Mouse (Mus musculus): ENCODE measurements at regions not wholly inside any gene's neighbourhood (a gene's known extent, or its start where the extent isn't known, plus 50 kb on each side); places are given as distances from the start of the nearest gene placed in this dataset.

GRCm38 (mm10) chr14:47992091-47992490 is 128.5 kb upstream of the Peli2 start:
- Histone ChIP-seq H3K27me3 (ENCODE audit: low read depth, poor library complexity, severe bottlenecking) (no peaks in the 10 kb centered on the region), H3K4me3 (no peak overlapping the region), H3K4me1 (peaks cover 11% of the 10 kb centered on the region), H3K36me3 (no peaks in the 10 kb centered on the region), H3K27ac (replicated peaks) (no peak overlapping the region), H3K9me3 (replicated peaks) (no peaks in the 10 kb centered on the region)
- 85% methylated on average over 5 of the region's 5 CpGs for WGBS
- no peak for DNase-seq (ENCODE audit: low spot score)

- H3K9me3 ChIP-seq (replicated peaks) = no peaks in the 10 kb centered on the region
- no peaks in the 10 kb centered on the region for H3K27me3 ChIP-seq (ENCODE audit: low read depth, poor library complexity, severe bottlenecking)
- peaks cover 4% of the 10 kb centered on the region for H3K4me1 ChIP-seq
- no peak overlapping the region for H3K27ac ChIP-seq (replicated peaks)
- DNase-seq (ENCODE audit: low spot score) = no peak
- no peak overlapping the region for H3K4me3 ChIP-seq
- 90% methylated on average over 5 of the region's 5 CpGs for WGBS
- no peaks in the 10 kb centered on the region for H3K36me3 ChIP-seq
These were observed 127.8 kb upstream of the Peli2 start for GRCm38 (mm10) chr14:47992851-47993250.

- DNase-seq (ENCODE audit: low spot score) = no peak
- H3K9me3 ChIP-seq (replicated peaks) = no peaks in the 10 kb centered on the region
- WGBS = 97% methylated on average over 8 of the region's 8 CpGs
- H3K27me3 ChIP-seq (ENCODE audit: low read depth, poor library complexity, severe bottlenecking) = no peaks in the 10 kb centered on the region
- H3K4me1 ChIP-seq = peaks cover 4% of the 10 kb centered on the region
- H3K36me3 ChIP-seq = no peaks in the 10 kb centered on the region
- H3K4me3 ChIP-seq = no peak overlapping the region
- no peak overlapping the region for H3K27ac ChIP-seq (replicated peaks)
These were observed 121.7 kb upstream of the Peli2 start for GRCm38 (mm10) chr14:47998936-47999335.

- Histone ChIP-seq H3K27ac (replicated peaks) (no peak overlapping the region), H3K4me3 (no peak overlapping the region), H3K4me1 (no peaks in the 10 kb centered on the region), H3K36me3 (no peaks in the 10 kb centered on the region), H3K9me3 (replicated peaks) (no peaks in the 10 kb centered on the region), H3K27me3 (ENCODE audit: low read depth, poor library complexity, severe bottlenecking) (no peaks in the 10 kb centered on the region)
- DNase-seq (ENCODE audit: low spot score) = no peak
- WGBS = 80% methylated on average over 6 of the region's 6 CpGs
These were observed 115.3 kb upstream of the Peli2 start for GRCm38 (mm10) chr14:48005092-48005928.

GRCm38 (mm10) chr14:48005929-48006309 is 114.7 kb upstream of the Peli2 start:
- Histone ChIP-seq H3K9me3 (replicated peaks) (no peaks in the 10 kb centered on the region), H3K27me3 (ENCODE audit: low read depth, poor library complexity, severe bottlenecking) (no peaks in the 10 kb centered on the region), H3K27ac (replicated peaks) (no peak overlapping the region), H3K36me3 (no peaks in the 10 kb centered on the region), H3K4me1 (no peaks in the 10 kb centered on the region), H3K4me3 (no peak overlapping the region)
- 86% methylated on average over 1 of the region's 1 CpGs for WGBS
- DNase-seq (ENCODE audit: low spot score) = no peak

- no peak for DNase-seq (ENCODE audit: low spot score)
- Histone ChIP-seq H3K4me1 (no peaks in the 10 kb centered on the region), H3K27me3 (ENCODE audit: low read depth, poor library complexity, severe bottlenecking) (no peaks in the 10 kb centered on the region), H3K27ac (replicated peaks) (no peak overlapping the region), H3K36me3 (no peaks in the 10 kb centered on the region), H3K4me3 (no peak overlapping the region), H3K9me3 (replicated peaks) (no peaks in the 10 kb centered on the region)
- WGBS = 69% methylated on average over 2 of the region's 2 CpGs
These were observed 108.0 kb upstream of the Peli2 start for GRCm38 (mm10) chr14:48012361-48013215.

- no peak overlapping the region for H3K4me3 ChIP-seq
- WGBS = 77% methylated on average over 1 of the region's 1 CpGs
- no peak overlapping the region for H3K27ac ChIP-seq (replicated peaks)
- no peak for DNase-seq (ENCODE audit: low spot score)
- no peaks in the 10 kb centered on the region for H3K9me3 ChIP-seq (replicated peaks)
- H3K4me1 ChIP-seq = no peaks in the 10 kb centered on the region
- H3K36me3 ChIP-seq = no peaks in the 10 kb centered on the region
- no peaks in the 10 kb centered on the region for H3K27me3 ChIP-seq (ENCODE audit: low read depth, poor library complexity, severe bottlenecking)
These were observed 107.2 kb upstream of the Peli2 start for GRCm38 (mm10) chr14:48013431-48013830.

GRCm38 (mm10) chr14:48014776-48015175 is 105.8 kb upstream of the Peli2 start:
- Histone ChIP-seq H3K4me3 (no peak overlapping the region), H3K36me3 (no peaks in the 10 kb centered on the region), H3K9me3 (replicated peaks) (no peaks in the 10 kb centered on the region), H3K27me3 (ENCODE audit: low read depth, poor library complexity, severe bottlenecking) (no peaks in the 10 kb centered on the region), H3K27ac (replicated peaks) (no peak overlapping the region), H3K4me1 (no peaks in the 10 kb centered on the region)
- no peak for DNase-seq (ENCODE audit: low spot score)
- WGBS = 87% methylated on average over 2 of the region's 2 CpGs

GRCm38 (mm10) chr14:48017971-48018370 is 102.7 kb upstream of the Peli2 start:
- no peak for DNase-seq (ENCODE audit: low spot score)
- Histone ChIP-seq H3K27ac (replicated peaks) (no peak overlapping the region), H3K27me3 (ENCODE audit: low read depth, poor library complexity, severe bottlenecking) (no peaks in the 10 kb centered on the region), H3K9me3 (replicated peaks) (no peaks in the 10 kb centered on the region), H3K4me3 (no peak overlapping the region), H3K4me1 (no peaks in the 10 kb centered on the region), H3K36me3 (no peaks in the 10 kb centered on the region)
- 87% methylated on average over 6 of the region's 6 CpGs for WGBS

GRCm38 (mm10) chr14:48019331-48019730 is 101.3 kb upstream of the Peli2 start:
- 89% methylated on average over 5 of the region's 5 CpGs for WGBS
- H3K27me3 ChIP-seq (ENCODE audit: low read depth, poor library complexity, severe bottlenecking) = no peaks in the 10 kb centered on the region
- no peaks in the 10 kb centered on the region for H3K9me3 ChIP-seq (replicated peaks)
- no peak for DNase-seq (ENCODE audit: low spot score)
- H3K27ac ChIP-seq (replicated peaks) = no peak overlapping the region
- no peak overlapping the region for H3K4me3 ChIP-seq
- no peaks in the 10 kb centered on the region for H3K36me3 ChIP-seq
- no peaks in the 10 kb centered on the region for H3K4me1 ChIP-seq

GRCm38 (mm10) chr14:48022271-48022670 is 98.4 kb upstream of the Peli2 start:
- WGBS = 87% methylated on average over 4 of the region's 4 CpGs
- no peaks in the 10 kb centered on the region for H3K4me1 ChIP-seq
- no peaks in the 10 kb centered on the region for H3K27me3 ChIP-seq (ENCODE audit: low read depth, poor library complexity, severe bottlenecking)
- H3K36me3 ChIP-seq = no peaks in the 10 kb centered on the region
- H3K9me3 ChIP-seq (replicated peaks) = 0 out of 2 replicates have a peak, but pooled peaks cover 4% of the 10 kb centered on the region
- no peak overlapping the region for H3K27ac ChIP-seq (replicated peaks)
- DNase-seq (ENCODE audit: low spot score) = no peak
- no peak overlapping the region for H3K4me3 ChIP-seq

GRCm38 (mm10) chr14:48024051-48024693 is 96.5 kb upstream of the Peli2 start:
- 90% methylated on average over 8 of the region's 8 CpGs for WGBS
- no peak for DNase-seq (ENCODE audit: low spot score)
- H3K27ac ChIP-seq (replicated peaks) = no peak overlapping the region
- H3K27me3 ChIP-seq (ENCODE audit: low read depth, poor library complexity, severe bottlenecking) = no peaks in the 10 kb centered on the region
- H3K4me1 ChIP-seq = no peaks in the 10 kb centered on the region
- H3K36me3 ChIP-seq = no peaks in the 10 kb centered on the region
- no peak overlapping the region for H3K4me3 ChIP-seq
- H3K9me3 ChIP-seq (replicated peaks) = 0 out of 2 replicates have a peak, but pooled peaks cover 4% of the 10 kb centered on the region

Data from midbrain, embryonic 10.5 days (tissue).